Mouse (Mus musculus) testis, adult 2 months (tissue): Measurements from ENCODE around the gene Ptpa.

Source experiments
- CTCF ChIP-seq: fragments of 200-500 bp; IDR thresholded peaks from 2 replicates; pipeline ENCODE4 v1.5.1; 2012; ENCODE audit warnings: low read depth, mild to moderate bottlenecking, inconsistent platforms, low read length, moderate library complexity; ENCODE audit not compliant: control insufficient read depth, insufficient read depth, insufficient replicate concordance
- POLR2A ChIP-seq: fragments of 200-500 bp; IDR thresholded peaks from 2 replicates; pipeline ENCODE4 v1.6.1; 2012; ENCODE audit warnings: low read depth, mild to moderate bottlenecking, inconsistent platforms, low read length, moderate library complexity; ENCODE audit not compliant: control insufficient read depth

DNA sequence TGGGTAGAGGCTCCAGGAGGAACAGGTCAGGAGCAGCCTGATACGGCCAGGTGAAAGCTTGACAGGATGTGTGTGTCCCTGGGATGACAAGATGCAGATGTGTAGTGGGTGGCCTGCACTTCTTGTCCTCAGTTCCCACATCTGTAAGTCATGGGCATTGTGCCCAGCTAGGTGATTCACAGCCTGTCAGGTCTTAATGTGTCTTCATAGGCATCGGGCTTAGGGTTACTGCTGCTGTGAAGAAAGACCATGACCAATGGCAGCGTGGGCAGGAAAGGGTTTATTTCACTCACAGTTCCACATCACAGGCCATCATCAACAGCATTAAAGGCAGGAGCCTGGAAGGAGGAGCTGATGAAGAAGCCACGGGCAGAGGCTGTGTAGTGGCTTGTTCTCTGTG, 30.2 kb upstream of the Ptpa start:
- TF ChIP-seq POLR2A: no peak
- TF ChIP-seq CTCF: no peak
